Mouse (Mus musculus) B cell, adult 2 months (primary cell): ENCODE data around the gene Tnfsf9.
A peak's percentile ranks its signal among the peaks of the same experiment; 100 is the strongest.
"Not testable (repeated sequence)": the region's sequence is repeated elsewhere in the genome, so short reads cannot be mapped to it uniquely, and the experiment has no call there.

Experiments
- DNase-seq, 2 experiments: peaks; one replicate each; pipeline ENCODE4 v3.0.0; 2022

Tnfsf9 gene

GRCm38 (mm10) chr17:57095855-57096622 is 9.1 kb upstream of the Tnfsf9 start:
- peak in 1 of 2 experiments; percentile 54 for DNase-seq

- peak; percentile 92 to 93 for DNase-seq
Measured at GRCm38 (mm10) chr17:57096623-57096920, 8.6 kb upstream of the Tnfsf9 start.

DNA sequence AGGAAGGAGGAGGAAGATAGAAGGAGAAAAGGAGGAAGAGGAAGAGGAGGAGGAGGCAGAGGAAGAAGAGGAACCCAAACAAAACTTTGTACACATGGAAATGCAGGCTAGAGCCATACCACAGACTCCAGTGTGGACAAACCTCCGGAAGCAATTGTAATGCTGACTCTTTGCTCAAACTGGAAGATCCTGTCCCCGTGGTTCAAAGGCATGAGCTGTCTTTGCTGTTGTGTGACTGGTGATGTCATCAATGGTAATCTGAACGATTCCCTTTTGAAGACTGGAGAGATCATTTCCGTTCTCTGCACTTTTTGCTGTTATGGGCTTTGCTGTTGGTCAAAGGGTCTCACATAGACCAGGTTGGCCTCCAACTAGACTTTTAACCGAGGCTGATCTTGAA is 6.8 kb upstream of the Tnfsf9 start:
- no peak for DNase-seq

DNA sequence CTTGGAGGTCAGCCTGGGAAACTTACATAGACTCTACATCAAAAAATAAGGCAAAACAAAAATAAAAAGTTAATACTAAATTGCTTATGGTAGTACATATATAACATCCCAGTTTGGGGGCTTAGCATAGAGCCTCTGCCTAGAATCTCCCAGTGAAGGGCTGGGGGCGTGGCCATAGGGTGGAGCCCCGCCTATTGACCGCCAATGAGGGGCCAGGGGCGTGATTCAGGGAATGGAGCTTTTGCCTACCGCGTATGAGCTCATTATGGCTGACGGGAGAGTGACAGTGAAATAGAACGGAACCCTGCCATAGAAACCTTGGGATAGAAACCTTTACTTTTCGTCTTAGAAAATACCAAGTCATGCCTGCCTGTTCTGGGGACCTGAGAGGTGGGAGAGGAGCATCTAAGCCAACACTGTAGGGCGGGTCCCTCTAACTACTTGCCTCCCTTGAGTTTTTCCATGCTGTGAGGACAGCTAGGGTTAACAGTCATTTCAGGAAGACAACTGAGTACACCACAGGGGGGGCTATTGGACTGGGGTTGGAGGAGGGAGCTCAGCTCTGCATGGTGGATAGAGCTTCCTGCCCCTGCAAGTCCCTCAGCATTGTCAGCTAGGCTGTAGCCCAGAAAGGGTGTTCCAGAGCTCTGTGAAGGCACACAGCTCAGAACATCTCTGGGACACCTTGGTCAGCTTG is 5.3 kb upstream of the Tnfsf9 start:
- no peak for DNase-seq

DNA sequence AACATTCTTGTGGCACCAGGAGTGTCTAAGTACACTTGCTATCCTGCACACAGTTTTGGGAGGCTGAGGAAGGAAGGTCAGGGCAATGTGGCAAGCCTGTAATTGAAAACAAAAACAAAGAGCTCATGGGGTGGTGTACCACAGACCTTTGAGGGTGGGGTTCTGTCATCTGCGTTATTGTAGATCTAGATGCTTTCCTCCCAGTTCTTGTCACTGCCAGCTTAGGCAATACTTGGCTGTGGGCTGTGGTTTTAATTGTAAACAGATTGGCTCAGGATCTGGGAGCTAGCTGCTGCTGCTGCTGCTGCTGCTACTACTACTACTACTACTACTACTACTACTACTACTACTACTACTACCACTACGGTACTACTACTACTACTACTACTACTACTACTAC is 2.8 kb upstream of the Tnfsf9 start:
- DNase-seq: no peak

DNA sequence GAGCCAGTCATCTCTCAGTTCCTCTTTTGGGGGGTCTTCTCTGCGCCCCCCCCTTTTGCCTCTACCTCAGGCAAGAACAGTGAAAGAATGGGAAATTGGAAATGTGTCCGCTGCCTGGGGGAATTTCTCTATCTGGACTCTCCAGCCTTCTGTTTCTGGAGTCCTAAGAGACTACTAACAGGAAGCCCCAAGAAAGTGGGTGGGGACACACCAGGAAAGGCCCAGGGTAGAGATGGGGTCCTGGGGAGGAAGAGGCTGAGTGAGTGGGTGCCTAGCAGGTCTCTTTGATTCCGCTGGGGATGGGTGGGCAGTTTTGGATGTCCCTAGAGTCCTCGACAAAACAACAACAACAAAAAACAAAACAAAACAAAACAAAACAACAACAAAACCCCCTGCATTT is 629 bp upstream of the Tnfsf9 start:
- no peak for DNase-seq

DNA sequence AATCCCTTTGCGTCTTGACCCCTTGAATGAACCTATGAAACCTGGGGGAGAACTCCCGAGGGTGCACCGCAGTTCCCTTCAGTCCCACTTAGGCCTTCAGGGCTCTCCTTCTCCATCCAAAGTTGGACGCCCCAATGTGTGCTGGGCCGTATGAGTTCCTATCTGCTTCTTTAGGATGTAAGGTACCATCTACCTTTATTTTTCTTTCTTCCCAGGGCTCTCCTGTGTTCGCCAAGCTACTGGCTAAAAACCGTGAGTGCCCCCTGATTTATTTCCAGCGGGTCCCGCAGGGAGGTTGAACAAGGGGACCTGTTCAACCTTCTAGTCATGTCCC is 877 bp downstream of the Tnfsf9 start:
- no peak for DNase-seq

DNA sequence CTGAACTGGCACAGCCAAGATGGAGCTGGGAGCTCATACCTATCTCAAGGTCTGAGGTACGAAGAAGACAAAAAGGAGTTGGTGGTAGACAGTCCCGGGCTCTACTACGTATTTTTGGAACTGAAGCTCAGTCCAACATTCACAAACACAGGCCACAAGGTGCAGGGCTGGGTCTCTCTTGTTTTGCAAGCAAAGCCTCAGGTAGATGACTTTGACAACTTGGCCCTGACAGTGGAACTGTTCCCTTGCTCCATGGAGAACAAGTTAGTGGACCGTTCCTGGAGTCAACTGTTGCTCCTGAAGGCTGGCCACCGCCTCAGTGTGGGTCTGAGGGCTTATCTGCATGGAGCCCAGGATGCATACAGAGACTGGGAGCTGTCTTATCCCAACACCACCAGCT is 1.9 kb downstream of the Tnfsf9 start:
- no peak for DNase-seq

DNA sequence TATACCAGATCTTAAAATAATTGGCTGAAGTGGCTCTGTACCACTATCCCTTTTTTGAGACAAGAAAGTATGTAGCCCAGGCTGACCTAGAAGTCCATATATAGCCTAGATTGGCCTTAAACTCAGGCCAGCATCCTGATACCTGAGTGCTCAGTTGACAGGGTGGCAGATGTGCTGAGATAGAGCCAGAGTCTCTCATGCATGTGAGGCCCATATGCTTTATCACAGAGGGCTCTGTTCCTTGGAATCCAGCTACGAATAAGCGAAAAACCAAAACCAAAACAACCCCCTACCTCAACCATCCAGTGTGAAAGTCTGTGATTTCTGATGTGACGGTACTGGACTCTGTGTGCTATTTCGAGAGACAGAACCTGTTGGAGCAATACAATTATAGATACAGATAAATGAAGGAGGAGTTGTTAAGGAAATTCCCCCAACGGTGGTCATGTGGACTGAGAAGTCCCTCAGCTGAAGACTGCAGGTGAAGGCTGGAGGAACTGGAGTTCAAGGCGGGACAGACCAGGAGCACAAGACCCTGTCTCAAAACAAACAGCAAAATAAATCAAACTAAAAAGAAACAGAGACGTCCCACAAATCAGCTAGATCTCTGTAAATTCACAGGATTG is 3.0 kb downstream of the Tnfsf9 start:
- DNase-seq: no peak

DNA sequence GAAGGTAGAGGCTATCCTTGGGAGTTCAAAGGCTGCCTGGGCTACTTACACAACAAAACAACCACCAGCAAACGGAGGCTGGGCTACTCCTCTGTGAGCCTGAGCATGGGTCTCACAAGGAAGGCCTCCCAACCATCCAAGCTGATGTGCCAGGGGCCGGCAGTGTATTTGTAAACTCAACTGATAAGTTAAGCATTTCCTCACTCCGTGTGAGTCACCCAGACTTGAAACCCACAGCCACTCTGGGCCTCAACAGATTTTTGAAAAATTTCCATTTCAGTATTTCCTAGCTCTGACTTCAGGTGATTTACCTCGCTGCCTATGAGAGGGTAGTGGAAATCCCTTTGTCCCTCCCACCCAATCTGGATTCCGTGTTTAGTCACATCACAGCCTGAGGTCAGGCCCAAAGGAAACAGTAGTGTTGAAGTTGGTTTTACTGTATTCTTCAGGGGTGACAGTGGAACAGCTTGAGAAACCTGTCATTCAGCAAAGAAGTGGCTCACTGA is 3.6 kb downstream of the Tnfsf9 start:
- DNase-seq: no peak

DNA sequence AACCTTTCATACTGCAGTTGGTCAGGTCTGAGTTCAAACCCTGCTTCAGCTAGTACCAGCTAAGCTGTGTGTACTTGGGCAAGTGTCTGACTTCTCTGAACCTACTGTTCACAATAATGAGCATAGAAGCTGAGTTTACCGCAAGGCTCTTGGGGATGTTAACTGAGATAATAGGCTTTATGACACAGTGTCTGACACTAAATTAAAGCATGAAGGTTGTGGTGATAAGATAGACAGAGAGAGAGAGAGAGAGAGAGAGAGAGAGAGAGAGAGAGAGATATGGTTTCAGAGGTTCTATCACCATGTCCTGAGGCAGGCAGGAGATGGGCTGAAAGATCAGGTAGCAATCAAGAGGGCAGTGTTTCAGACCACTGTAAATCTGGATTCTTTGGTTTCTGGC is 4.9 kb downstream of the Tnfsf9 start:
- DNase-seq: no peak

GRCm38 (mm10) chr17:57112768-57113474 is 7.8 kb downstream of the Tnfsf9 start:
- DNase-seq: no peak

DNA sequence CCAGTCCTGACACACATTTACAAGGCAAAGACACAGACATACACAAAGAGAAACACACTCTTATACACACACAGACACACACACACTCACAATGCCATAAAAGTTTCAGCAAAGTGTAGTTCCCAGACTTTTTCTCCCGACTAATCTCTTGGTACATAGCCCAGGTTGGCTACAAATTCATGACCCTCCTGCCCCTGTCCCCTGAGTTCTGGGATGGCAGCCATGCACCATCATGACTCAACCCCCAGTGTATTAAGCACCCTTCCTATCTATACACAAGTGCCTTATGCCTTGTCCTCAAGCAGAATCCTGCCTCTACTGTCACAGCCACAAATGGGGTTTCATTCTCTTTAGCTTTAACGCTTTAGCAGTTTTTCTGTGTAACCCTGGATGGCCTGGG is 11.7 kb downstream of the Tnfsf9 start:
- no peak for DNase-seq

DNA sequence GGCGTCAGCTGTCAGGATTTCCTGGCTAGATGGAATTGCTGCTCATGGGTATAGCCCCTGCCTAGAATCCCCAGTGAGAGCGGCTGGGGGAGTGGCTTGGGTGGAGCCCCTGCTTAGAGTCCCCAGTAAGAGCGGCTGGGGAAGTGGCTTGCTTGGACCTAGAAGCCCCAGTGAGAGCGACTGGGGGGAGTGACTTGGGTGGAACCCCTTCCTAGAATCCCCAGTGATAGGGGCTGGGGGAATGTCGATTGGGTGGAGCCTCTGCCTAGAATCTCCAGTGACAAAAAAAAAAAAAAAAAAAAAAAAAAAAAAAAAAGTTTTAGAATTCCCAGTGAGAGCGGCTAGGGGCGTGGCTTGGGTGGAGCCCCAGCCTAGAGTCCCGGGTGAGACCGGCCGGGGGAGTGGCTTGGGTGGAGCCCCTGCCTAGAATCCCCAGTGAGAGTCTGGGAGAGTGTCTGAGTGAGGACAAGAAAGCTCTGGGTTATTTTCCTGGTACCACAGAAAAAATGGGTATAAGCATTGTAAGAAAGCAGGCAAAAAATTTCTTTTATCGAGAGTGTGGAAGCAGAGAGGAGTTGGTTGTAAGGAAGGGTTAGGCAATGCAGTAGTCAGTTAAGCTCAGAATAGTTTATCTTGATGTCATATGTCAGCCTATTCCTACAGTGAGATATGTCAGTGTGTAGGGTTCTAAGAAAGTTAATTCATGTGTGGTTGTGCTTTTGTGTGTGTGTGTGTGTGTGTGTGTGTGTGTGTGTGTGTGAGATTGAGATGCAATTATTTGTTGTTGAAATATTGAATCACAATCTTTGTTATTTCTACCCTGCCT is 13.6 kb downstream of the Tnfsf9 start:
- DNase-seq: no peak

DNA sequence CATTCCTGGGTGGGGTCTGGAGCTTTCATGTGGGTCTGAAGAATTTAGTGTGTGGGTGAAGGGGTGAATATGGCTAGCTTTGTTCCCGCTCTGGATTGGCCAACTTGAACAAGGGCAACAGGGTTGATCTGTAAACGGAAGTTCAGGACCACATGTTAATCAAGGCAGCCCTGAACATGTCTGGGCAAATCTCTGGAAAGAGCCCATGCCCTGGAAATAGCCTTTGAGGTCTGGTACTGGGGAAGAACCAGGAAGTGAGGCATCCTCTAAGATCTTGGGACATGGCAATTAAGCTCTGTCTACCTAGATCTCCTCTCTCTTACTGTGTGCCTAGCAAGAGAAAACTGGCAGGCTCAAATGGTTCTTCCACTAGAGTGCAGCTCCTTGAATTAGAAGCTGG is 16.7 kb downstream of the Tnfsf9 start:
- DNase-seq: no peak

- DNase-seq: no peak
Measured at GRCm38 (mm10) chr17:57123192-57124118, 18.3 kb downstream of the Tnfsf9 start.

DNA sequence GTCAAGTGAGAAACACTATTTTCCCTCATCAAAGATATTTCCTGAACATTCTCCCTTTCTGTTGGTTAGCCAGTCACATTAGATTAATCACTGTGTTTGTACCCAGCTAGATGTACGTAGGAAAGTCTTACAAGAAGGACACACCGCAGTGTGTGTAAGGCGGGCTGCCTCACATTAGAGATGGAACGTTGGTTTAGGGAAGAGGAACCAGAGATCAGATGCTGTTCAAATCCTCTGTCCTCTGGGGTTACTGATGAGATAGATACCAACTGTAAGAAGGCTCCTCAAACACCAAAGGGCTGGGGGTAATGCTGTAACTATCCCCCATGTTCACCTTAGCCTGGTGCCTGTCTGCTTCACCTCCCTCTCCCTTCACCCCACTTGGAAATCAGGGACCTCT is 19.7 kb downstream of the Tnfsf9 start:
- no peak for DNase-seq

DNA sequence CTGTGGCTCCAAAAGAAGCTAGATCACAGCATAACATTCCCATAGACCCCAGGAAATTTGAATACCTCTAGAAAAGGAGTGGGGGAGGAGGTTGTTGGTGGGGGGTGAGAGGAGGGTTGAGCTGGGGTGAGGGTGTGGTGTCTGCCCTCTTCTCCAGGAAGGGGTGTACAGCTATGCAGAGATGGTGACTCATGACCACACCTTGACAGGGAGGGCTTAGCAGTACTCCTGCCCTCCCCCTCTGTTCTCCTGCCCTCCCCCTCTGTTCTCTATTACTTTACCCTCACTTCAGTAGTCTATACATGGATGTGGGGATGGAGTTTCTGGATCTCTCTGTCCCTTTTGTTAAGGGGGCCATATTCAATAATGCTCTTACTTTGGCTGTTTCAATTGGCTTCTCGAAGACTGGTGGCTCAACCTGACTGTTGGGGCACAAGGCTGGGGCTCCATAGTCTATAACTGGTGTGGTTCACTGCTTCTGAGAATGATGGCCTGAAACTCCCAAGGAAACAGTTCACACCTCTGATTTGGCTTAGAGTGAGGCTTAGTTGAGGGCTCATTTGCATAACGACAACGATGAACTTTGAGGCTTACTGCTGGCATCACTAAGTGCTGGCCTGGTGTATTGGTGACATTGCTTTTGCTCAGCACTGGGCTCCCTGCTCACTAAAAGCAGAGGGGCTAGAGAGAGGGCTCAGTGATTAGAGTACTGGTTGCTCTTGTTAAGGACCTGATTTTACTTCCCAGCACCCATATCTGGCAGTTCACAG is 20.9 kb downstream of the Tnfsf9 start:
- DNase-seq: no peak

DNA sequence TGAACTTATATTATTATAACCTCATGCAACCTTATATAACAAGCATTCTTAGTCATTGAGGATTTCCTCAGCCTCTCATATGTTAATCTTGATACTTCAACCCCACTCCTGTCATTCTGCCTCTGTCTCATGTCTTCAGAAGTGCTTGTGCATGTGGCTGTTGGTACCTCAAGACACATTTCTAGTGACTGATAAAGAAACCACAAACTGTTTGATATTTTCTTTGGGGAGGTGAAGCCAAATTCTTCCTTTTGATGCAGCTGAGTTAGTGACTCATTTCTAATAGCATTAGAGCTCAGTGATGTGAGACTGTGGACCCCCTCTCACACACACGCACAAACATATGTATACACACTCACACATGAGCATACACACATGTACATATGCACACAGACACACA is 26.7 kb downstream of the Tnfsf9 start:
- DNase-seq: no peak

DNA sequence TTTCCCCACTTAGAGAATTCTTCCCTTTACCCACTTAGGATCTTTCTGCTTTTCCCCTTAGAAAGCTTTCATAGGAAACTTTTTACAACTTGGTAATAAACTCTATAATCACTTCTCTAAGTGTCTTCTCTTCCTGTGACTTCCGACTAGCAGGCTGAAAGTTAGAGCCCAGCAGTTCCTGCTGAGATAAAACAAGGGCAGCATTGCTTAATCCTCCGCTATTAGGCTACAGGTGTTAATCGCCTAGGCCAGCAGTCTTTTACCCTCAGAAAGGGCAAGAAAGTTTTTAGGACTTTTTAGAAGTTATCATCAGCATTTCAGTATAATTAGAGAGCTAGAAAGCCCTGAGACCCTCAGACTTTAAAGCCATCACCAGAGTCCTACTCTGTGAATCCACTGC is 28.9 kb downstream of the Tnfsf9 start:
- not testable (repeated sequence) for DNase-seq

- DNase-seq: no peak
Measured at GRCm38 (mm10) chr17:57134693-57135092, 29.6 kb downstream of the Tnfsf9 start.
